Mouse (Mus musculus) kidney, postnatal 10 days (tissue): ENCODE data around the gene Pphln1.

Experiments
- DNase-seq: peaks from one replicate; pipeline ENCODE4 v3.0.0; 2021; ENCODE audit warnings: mixed read lengths

Gene Pphln1

GRCm38 (mm10) chr15:93435998-93436397 is 37.8 kb downstream of the Pphln1 start:
- no peak for DNase-seq

- DNase-seq = peak; percentile 72
These were observed 40.5 kb downstream of the Pphln1 start for GRCm38 (mm10) chr15:93438663-93439062.

DNA sequence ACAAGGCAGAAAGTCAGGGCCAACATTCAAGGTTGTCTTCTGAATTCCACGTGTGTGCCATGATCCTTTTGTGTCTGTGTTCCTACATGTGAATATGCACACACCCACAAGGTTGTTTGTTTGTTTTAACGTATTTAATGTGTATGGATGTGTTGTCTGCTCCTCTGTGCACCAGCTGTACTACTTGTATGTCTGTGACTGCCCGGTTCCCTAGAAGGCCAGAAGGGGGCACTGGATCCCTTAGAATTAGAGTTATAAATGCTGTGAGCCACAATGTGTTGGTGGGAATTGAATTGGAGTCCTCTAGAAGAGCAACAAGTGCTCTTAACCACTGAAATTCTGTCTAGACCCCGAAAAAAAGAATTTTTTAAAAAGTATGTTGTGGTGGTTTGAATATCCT is 44.1 kb downstream of the Pphln1 start:
- DNase-seq = no peak

DNA sequence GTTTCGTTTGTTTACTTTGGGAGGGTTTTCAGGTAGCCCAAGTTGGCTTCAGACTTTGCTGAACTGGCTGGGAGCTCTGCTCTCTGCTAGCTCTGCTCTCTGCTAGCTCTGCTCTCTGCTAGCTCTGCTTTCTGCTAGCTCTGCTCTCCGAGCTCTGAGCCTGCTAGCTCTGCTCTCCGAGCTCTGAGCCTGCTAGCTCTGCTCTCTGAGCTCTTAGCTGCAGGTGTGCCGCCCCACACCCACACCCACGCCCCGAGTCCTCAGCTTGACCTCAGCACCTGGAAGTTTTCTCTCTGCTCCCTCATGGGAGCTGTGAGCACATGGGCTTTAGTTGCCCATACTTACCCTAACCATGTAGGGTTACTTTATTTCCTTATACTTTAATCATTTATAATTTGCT is 45.5 kb downstream of the Pphln1 start:
- no peak for DNase-seq

GRCm38 (mm10) chr15:93448862-93449261 is 50.7 kb downstream of the Pphln1 start:
- DNase-seq = no peak

DNA sequence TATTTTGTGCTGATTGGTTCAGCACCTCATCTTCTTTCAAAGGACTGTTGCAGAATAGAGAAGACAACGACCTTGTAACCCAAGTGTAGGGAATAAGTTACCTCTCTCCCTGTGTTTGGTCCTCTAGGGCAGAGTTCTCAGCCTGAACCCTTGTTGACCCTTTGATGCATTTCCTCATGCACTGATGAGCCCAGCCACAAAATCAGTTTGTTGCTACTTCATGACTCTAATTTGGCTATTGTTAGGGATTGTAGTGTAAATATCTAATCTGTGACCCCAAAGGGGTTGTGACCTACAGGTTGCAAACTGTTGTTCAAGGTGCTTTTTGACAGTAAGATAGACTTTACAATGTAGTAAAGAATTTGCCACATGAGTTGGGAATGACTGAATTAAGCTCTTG is 55.1 kb downstream of the Pphln1 start:
- no peak for DNase-seq

- DNase-seq = peak; percentile 21
These were observed 57.9 kb downstream of the Pphln1 start for GRCm38 (mm10) chr15:93456005-93456404.

GRCm38 (mm10) chr15:93459422-93459821 is 61.3 kb downstream of the Pphln1 start:
- DNase-seq = no peak

- no peak for DNase-seq
These were observed 62.9 kb downstream of the Pphln1 start for GRCm38 (mm10) chr15:93461066-93461465.

DNA sequence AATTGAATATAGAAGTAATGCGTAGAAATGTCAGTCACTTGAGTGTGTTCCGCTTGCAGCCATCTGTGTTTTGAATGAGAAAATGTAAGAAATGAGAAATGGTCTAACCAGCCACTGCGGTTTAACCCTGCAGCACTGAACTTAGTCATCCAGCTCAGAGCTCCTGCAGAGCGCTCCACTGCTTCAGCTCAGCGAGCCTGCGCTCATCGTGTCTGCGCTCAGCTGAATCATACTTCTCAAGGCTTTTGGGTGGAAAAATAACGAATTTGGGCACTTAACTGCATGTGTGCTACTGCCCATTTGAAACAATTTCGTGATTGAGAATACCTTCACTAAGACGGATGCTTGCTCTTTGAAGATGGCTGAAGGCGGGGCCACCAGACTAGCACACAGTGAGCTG is 73.5 kb downstream of the Pphln1 start:
- DNase-seq = no peak

DNA sequence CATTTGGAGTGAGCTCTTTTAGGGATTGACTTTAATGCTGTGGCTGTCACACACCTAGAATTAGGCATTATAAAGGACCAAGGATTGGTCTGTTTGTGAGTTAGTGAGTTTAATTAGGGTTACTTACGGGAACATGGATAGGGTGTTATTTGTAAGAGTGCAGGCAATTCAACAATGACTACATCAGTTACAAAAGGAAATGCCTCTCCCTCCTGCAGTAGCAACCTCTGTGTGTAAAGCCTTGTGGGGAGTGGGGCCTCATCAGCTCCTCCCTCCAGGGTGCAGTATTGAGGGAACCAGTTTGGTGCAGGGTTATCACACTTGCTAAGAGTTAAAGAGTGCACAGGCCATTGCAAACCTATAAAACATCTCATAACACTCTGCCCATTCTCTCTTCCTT is 73.9 kb downstream of the Pphln1 start:
- DNase-seq = no peak

DNA sequence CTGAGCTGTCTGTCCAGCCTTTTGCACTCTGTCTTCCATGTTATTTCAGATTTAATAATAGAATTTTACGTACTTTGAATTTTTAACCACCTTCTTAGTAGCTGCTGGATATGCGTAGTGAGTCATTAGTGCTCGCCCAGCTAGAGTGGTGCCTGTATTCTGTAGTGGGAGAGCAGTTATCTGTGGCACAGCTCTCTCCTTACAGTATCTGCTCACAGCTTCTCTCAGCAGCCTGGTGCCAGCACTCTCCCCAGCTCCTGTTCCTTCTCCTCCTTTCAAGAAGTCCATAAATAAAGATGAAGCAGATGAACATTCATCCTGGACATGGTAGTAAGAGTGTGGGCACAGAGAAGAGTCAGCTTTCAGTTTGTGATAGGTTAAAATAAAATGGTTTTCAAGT is 76.1 kb downstream of the Pphln1 start:
- DNase-seq = no peak

DNA sequence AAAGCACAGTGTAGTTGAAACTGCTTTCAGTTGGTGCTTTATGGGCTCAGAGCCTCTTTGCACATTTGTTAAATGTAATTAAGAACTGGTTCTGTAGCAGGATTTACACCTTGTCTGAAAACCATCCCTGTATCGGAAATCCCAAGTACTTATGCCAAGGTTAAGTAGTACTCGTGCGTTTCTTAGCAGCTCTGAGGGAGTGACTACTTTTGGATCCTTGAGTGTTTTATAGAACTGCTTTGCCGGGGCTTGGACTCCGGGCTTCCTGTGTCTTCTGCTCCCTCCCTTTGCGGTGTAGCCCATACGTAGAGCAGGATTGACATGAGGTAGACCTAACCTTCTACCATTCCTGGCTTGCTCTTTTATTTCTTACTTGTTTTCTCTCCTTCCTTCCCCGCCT is 77.5 kb downstream of the Pphln1 start:
- no peak for DNase-seq

GRCm38 (mm10) chr15:93477729-93478128 is 79.6 kb downstream of the Pphln1 start:
- no peak for DNase-seq

- DNase-seq = no peak
These were observed 80.5 kb downstream of the Pphln1 start for GRCm38 (mm10) chr15:93478676-93479075.

GRCm38 (mm10) chr15:93479445-93479844 is 81.3 kb downstream of the Pphln1 start:
- no peak for DNase-seq

GRCm38 (mm10) chr15:93481112-93481511 is 83.0 kb downstream of the Pphln1 start:
- no peak for DNase-seq

DNA sequence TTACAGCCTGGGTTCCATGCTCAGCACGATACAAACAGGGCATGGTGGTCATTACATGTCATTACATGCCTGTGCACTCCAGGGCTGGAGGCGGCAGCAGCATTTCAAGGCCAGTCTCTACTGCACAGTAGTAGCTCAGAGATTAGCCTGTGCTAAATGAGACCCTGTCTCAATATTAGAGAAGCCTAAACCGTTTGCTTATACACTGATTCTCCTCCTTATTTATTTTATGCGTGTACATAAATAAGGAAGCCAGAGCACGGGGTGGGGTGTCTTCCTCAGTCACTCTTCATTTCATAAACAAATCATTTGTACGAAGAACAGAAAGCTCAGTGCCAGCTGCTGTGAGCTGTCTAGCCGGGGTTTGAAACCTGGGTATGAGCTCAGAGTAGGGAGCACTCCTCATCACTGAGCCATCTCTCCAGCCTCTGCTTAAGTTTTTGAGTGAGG is 86.1 kb downstream of the Pphln1 start:
- DNase-seq = no peak

GRCm38 (mm10) chr15:93485252-93485651 is 87.1 kb downstream of the Pphln1 start:
- no peak for DNase-seq

DNA sequence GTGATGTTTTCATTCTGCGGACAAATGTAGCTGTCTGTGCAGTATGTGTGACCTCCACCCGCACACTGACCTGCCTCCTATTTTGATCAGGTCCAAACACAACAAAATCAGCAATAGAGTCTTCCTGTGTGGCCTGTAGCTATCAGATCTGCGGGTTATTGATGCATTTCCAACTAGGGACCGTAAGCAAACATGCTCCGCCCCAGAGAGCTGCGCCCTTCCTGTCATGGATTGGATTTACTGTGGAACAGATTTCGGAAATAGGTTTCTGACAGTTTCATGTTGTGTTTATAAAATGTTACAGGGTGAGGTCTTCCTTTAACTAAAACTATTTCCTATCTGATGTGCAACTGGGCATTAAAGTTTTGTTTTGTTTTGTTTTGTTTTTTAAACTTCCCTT is 87.9 kb downstream of the Pphln1 start:
- DNase-seq = peak; percentile 44

DNA sequence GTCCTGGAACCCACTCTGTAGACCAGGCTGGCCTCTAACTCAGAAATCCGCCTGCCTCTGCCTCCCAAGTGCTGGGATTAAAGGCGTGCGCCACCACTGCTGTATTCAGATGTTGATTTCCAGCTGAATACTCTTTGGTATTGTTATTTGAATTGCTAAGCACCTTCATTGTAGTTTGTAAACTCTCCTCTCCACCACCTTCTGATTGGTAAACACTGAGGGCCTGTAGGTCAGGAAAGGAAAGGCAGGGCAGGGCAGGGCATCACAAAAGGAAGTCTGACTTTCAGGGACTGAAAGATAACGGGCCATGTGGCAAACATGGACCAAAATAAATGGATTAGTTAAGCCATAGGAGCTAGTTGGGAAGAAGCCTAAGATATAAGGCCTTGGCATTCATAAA is 91.4 kb downstream of the Pphln1 start:
- no peak for DNase-seq

- no peak for DNase-seq
These were observed 96.5 kb downstream of the Pphln1 start for GRCm38 (mm10) chr15:93494700-93495099.

- no peak for DNase-seq
These were observed 101.7 kb downstream of the Pphln1 start for GRCm38 (mm10) chr15:93499866-93500265.

- no peak for DNase-seq
These were observed 104.6 kb downstream of the Pphln1 start for GRCm38 (mm10) chr15:93502703-93503102.

GRCm38 (mm10) chr15:93503201-93503745 is 105.1 kb downstream of the Pphln1 start:
- DNase-seq = no peak

GRCm38 (mm10) chr15:93504808-93505207 is 106.7 kb downstream of the Pphln1 start:
- no peak for DNase-seq
